Mouse (Mus musculus): Measurements from ENCODE around the gene Oxtr. TPM values are rescaled to one million over a fixed set of nuclear protein-coding genes. Genes with fewer than 3 reads are reported as not detected.

Gene Oxtr
- polyA plus RNA-seq, 1 experiment from 2014 or later = 0.02 TPM

- DNase-seq (no peak), ATAC-seq (peak; percentile 70)
- Histone ChIP-seq H3K27me3 (ENCODE audit: insufficient read depth, low read length) (no peaks in the 10 kb centered on the region), H3K4me2 (ENCODE audit: low read depth, low read length) (no peak overlapping the region), H3K27ac (ENCODE audit: low read depth) (peak overlapping the region; percentile 48), H3K36me3 (replicated peaks; ENCODE audit: insufficient read depth, low read length) (no peaks in the 10 kb centered on the region), H3K4me3 (ENCODE audit: low read depth, low read length) (no peak overlapping the region), H3K9me3 (ENCODE audit: low read length) (no peaks in the 10 kb centered on the region), H3K4me1 (ENCODE audit: insufficient read depth) (no peaks in the 10 kb centered on the region), H3K9ac (replicated peaks) (no peak overlapping the region)
- 72% methylated on average over 3 of the region's 3 CpGs for WGBS (ENCODE audit: insufficient replicate concordance)
- TF ChIP-seq CTCF (IDR thresholded peaks at IDR 0.05; ENCODE audit: low read depth) = no peak
These were observed 9.0 kb upstream of the Oxtr start for GRCm38 (mm10) chr6:112498716-112499115.

- Histone ChIP-seq H3K4me2 (ENCODE audit: low read depth, low read length) (no peak overlapping the region), H3K9ac (replicated peaks) (no peak overlapping the region), H3K9me3 (ENCODE audit: low read length) (no peaks in the 10 kb centered on the region), H3K27ac (ENCODE audit: low read depth) (no peak overlapping the region), H3K4me1 (ENCODE audit: insufficient read depth) (no peaks in the 10 kb centered on the region), H3K36me3 (replicated peaks; ENCODE audit: insufficient read depth, low read length) (no peaks in the 10 kb centered on the region), H3K27me3 (ENCODE audit: insufficient read depth, low read length) (no peaks in the 10 kb centered on the region), H3K4me3 (ENCODE audit: low read depth, low read length) (no peak overlapping the region)
- TF ChIP-seq CTCF (IDR thresholded peaks at IDR 0.05; ENCODE audit: low read depth) (no peak), EP300 (IDR thresholded peaks at IDR 0.05; ENCODE audit: low read depth) (no peak)
- no peak for ATAC-seq
- no peak for DNase-seq
- WGBS (ENCODE audit: insufficient replicate concordance) = 65% methylated on average over 2 of the region's 2 CpGs
These were observed 7.7 kb upstream of the Oxtr start for GRCm38 (mm10) chr6:112497456-112497855.

- no peak overlapping the region for H3K4me3 ChIP-seq (ENCODE audit: low read depth, low read length)
- DNase-seq = peak; percentile 73
- ATAC-seq = peak; percentile 73
These were observed 6.7 kb upstream of the Oxtr start for GRCm38 (mm10) chr6:112496291-112497060.

GRCm38 (mm10) chr6:112495219-112495618, 5.5 kb upstream of the Oxtr start:
- Histone ChIP-seq H3K9ac (replicated peaks) (no peak overlapping the region), H3K36me3 (replicated peaks; ENCODE audit: insufficient read depth, low read length) (no peaks in the 10 kb centered on the region), H3K4me1 (ENCODE audit: insufficient read depth) (no peaks in the 10 kb centered on the region), H3K27ac (ENCODE audit: low read depth) (no peak overlapping the region), H3K9me3 (ENCODE audit: low read length) (no peaks in the 10 kb centered on the region), H3K27me3 (ENCODE audit: insufficient read depth, low read length) (peaks cover 6% of the 10 kb centered on the region), H3K4me2 (ENCODE audit: low read depth, low read length) (no peak overlapping the region), H3K4me3 (ENCODE audit: low read depth, low read length) (no peak overlapping the region)
- DNase-seq (no peak), ATAC-seq (no peak)
- WGBS (ENCODE audit: insufficient replicate concordance) = 65% methylated on average over 4 of the region's 4 CpGs
- TF ChIP-seq CTCF (IDR thresholded peaks at IDR 0.05; ENCODE audit: low read depth) = no peak
- TF ChIP-seq EP300 (IDR thresholded peaks at IDR 0.05; ENCODE audit: low read depth) = no peak

More at GRCm38 (mm10) chr6:112496291-112497060, 6.7 kb upstream of the Oxtr start:
- no peaks in the 10 kb centered on the region for H3K27me3 ChIP-seq (ENCODE audit: insufficient read depth, low read length)
- H3K27ac ChIP-seq (ENCODE audit: low read depth) = peak overlapping the region; percentile 34; the same call in 1 of the 2 replicates
- H3K36me3 ChIP-seq (replicated peaks; ENCODE audit: insufficient read depth, low read length) = no peaks in the 10 kb centered on the region
- no peak overlapping the region for H3K9ac ChIP-seq (replicated peaks)
- no peaks in the 10 kb centered on the region for H3K9me3 ChIP-seq (ENCODE audit: low read length)
- no peak overlapping the region for H3K4me2 ChIP-seq (ENCODE audit: low read depth, low read length)
- H3K4me1 ChIP-seq (ENCODE audit: insufficient read depth) = no peaks in the 10 kb centered on the region
- TF ChIP-seq EP300 (IDR thresholded peaks at IDR 0.05; ENCODE audit: low read depth) (no peak), CTCF (IDR thresholded peaks at IDR 0.05; ENCODE audit: low read depth) (no peak)
- WGBS (ENCODE audit: insufficient replicate concordance) = 63% methylated on average over 8 of the region's 8 CpGs

GRCm38 (mm10) chr6:112494620-112495081, 4.9 kb upstream of the Oxtr start:
- H3K4me1 ChIP-seq (ENCODE audit: insufficient read depth) = 0 out of 2 replicates have a peak, but pooled peaks cover under 1% of the 10 kb centered on the region
- WGBS (ENCODE audit: insufficient replicate concordance) = 63% methylated on average over 10 of the region's 10 CpGs
- DNase-seq = no peak

GRCm38 (mm10) chr6:112493371-112493770, 3.6 kb upstream of the Oxtr start:
- DNase-seq (no peak), ATAC-seq (no peak)
- Histone ChIP-seq H3K4me2 (ENCODE audit: low read depth, low read length) (no peak overlapping the region), H3K9me3 (ENCODE audit: low read length) (no peaks in the 10 kb centered on the region), H3K4me1 (ENCODE audit: insufficient read depth) (0 out of 2 replicates have a peak, but pooled peaks cover 3% of the 10 kb centered on the region), H3K36me3 (replicated peaks; ENCODE audit: insufficient read depth, low read length) (no peaks in the 10 kb centered on the region), H3K9ac (replicated peaks) (no peak overlapping the region), H3K4me3 (ENCODE audit: low read depth, low read length) (no peak overlapping the region), H3K27me3 (ENCODE audit: insufficient read depth, low read length) (peaks cover 24% of the 10 kb centered on the region), H3K27ac (ENCODE audit: low read depth) (no peak overlapping the region)
- TF ChIP-seq CTCF (IDR thresholded peaks at IDR 0.05; ENCODE audit: low read depth) = no peak
- no peak for TF ChIP-seq EP300 (IDR thresholded peaks at IDR 0.05; ENCODE audit: low read depth)
- 78% methylated on average over 9 of the region's 9 CpGs for WGBS (ENCODE audit: insufficient replicate concordance)

More at GRCm38 (mm10) chr6:112494620-112495081, 4.9 kb upstream of the Oxtr start:
- Histone ChIP-seq H3K9ac (replicated peaks) (no peak overlapping the region), H3K36me3 (replicated peaks; ENCODE audit: insufficient read depth, low read length) (no peaks in the 10 kb centered on the region), H3K27ac (ENCODE audit: low read depth) (no peak overlapping the region), H3K27me3 (ENCODE audit: insufficient read depth, low read length) (peaks cover 11% of the 10 kb centered on the region), H3K9me3 (ENCODE audit: low read length) (no peaks in the 10 kb centered on the region), H3K4me3 (ENCODE audit: low read depth, low read length) (no peak overlapping the region), H3K4me2 (ENCODE audit: low read depth, low read length) (no peak overlapping the region)
- ATAC-seq = no peak
- no peak for TF ChIP-seq EP300 (IDR thresholded peaks at IDR 0.05; ENCODE audit: low read depth)
- TF ChIP-seq CTCF (IDR thresholded peaks at IDR 0.05; ENCODE audit: low read depth) = peak; percentile 54

Measured in liver, postnatal 0 days (tissue).